In genomic region chr2:52073141-52073904, GRCm38 (mm10) we compare ENCODE assay signal across 1 mouse cellular context.
TF ChIP-seq lines count a peak whose summit lies in the region.

No protein-coding gene starts in this region.

TF ChIP-seq in CH12.LX, 34 proteins besides CTCF, POLR2A, EP300 and RAD21:
- peak; percentile 63 for TF ChIP-seq ZNF384 (IDR thresholded peaks at IDR 0.05; ENCODE audit: low read depth, low read length)
- TF ChIP-seq JUND (conservative IDR thresholded peaks at IDR 0.05; ENCODE audit: low read depth, low read length): no peak
- peak; percentile 54; the same call in 1 of the 2 replicates for TF ChIP-seq MXI1 (IDR thresholded peaks at IDR 0.05; ENCODE audit: low read depth, low read length)
- no peak for TF ChIP-seq CHD2 (IDR thresholded peaks at IDR 0.05; ENCODE audit: low read length)
- TF ChIP-seq MEF2A (IDR thresholded peaks at IDR 0.05; ENCODE audit: borderline replicate concordance, low read depth, low read length): no peak
- TF ChIP-seq KAT2A (IDR thresholded peaks at IDR 0.05; ENCODE audit: insufficient replicate concordance, low read length): no peak
- 0 out of 2 replicates have a peak, but pooled peaks have one; percentile 7 for TF ChIP-seq UBTF (IDR thresholded peaks at IDR 0.05; ENCODE audit: low read depth, low read length)
- TF ChIP-seq MAX (IDR thresholded peaks at IDR 0.05; ENCODE audit: low read length): no peak
- TF ChIP-seq NRF1 (IDR thresholded peaks at IDR 0.05; ENCODE audit: low read depth, low read length): no peak
- no peak for TF ChIP-seq CHD1 (IDR thresholded peaks at IDR 0.05; ENCODE audit: low read depth, low read length)
- TF ChIP-seq ZMIZ1 (IDR thresholded peaks at IDR 0.05; ENCODE audit: low read depth, low read length): no peak; the same call in 1 of the 2 replicates
- TF ChIP-seq ZKSCAN1 (IDR thresholded peaks at IDR 0.05; ENCODE audit: borderline replicate concordance, low read depth, low read length): no peak
- no peak for TF ChIP-seq ZC3H11A (IDR thresholded peaks at IDR 0.05; ENCODE audit: low read depth, low read length)
- TF ChIP-seq USF1 (IDR thresholded peaks at IDR 0.05; ENCODE audit: low read depth, low read length): no peak
- TF ChIP-seq MYC (IDR thresholded peaks at IDR 0.05; ENCODE audit: low read depth, low read length): no peak
- TF ChIP-seq RCOR1 (conservative IDR thresholded peaks at IDR 0.05; ENCODE audit: low read depth, low read length): no peak
- TF ChIP-seq SIN3A (IDR thresholded peaks at IDR 0.05; ENCODE audit: low read length): peak; percentile 31; the same call in 1 of the 2 replicates
